In the genomic region with DNA sequence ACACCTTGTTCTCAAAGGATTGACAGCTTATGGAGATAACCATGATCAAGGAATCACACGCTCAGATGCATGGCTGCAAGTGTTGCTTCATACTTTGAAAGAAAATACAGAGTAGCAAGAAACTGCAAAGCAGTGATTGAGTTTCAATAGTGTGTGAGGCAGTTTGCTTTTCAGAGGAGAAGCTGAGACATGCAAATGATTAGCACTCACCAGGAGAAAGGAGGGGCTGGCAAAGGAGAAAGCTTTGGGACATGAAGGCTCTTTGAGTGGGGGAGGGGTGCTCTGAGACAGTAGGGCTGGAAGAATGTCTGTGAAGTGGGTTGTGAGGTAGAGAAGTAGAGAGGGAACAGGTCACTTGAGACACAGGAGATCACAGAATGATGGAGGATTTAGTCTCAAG, we compare ENCODE assay signal across 9 mouse cellular contexts.
DNase-seq lines count a peak whose midpoint lies in the region; ATAC-seq and TF ChIP-seq lines count a peak whose summit lies in the region.
"Had no signal": no experiment of that assay in that cellular context is flagged by ENCODE, and none has a peak within 500 bp of the region (broad histone marks: within the 10 kb centered on the region; RNA-seq: fewer than 3 reads in every experiment).

No protein-coding gene starts in this region.

- H3K4me1 ChIP-seq in lung, embryonic 14.5 days (ENCODE audit: insufficient read depth), result peaks cover 19% of the 10 kb centered on the region
- peaks cover 13% of the 10 kb centered on the region for H3K4me1 ChIP-seq in heart, adult 2 months (ENCODE audit: control insufficient read depth, insufficient read depth, low read length)

- no peaks in the 10 kb centered on the region for H3K79me2 ChIP-seq in heart, adult 2 months (replicated peaks; ENCODE audit: control insufficient read depth, insufficient read depth, low read length)

- no peaks in the 10 kb centered on the region for H3K27me3 ChIP-seq in lung, embryonic 14.5 days (ENCODE audit: insufficient read depth, low read length)
- H3K27me3 ChIP-seq in heart, adult 2 months (ENCODE audit: control insufficient read depth, insufficient read depth, low read length), result no peaks in the 10 kb centered on the region
- H3K27me3 ChIP-seq: Patski had no signal

- H3K4me2 ChIP-seq in lung, embryonic 14.5 days, result no peak overlapping the region

- TF ChIP-seq EP300 in heart, adult 2 months (IDR thresholded peaks at IDR 0.05; ENCODE audit: insufficient read depth, low read depth, low read length), result no peak

- peak overlapping the region; percentile 73; the same call in 1 of the 2 replicates for H3K27ac ChIP-seq in lung, embryonic 14.5 days (ENCODE audit: low read depth)
- peak overlapping the region; percentile 64 for H3K27ac ChIP-seq in heart, adult 2 months

- H3K9ac ChIP-seq in lung, embryonic 14.5 days, result no peak overlapping the region
- H3K9ac ChIP-seq in heart, adult 2 months (ENCODE audit: low read depth, low read length), result no peak overlapping the region

- no peaks in the 10 kb centered on the region for H3K36me3 ChIP-seq in lung, embryonic 14.5 days (ENCODE audit: insufficient read depth)
- H3K36me3 ChIP-seq in heart, adult 2 months (ENCODE audit: control insufficient read depth, insufficient read depth, low read length), result no peaks in the 10 kb centered on the region; the same call in 1 of the 2 replicates

- ATAC-seq in lung, embryonic 14.5 days (ENCODE audit: insufficient read depth), result peak; percentile 45

- TF ChIP-seq POLR2A in heart, adult 2 months (IDR thresholded peaks at IDR 0.05; ENCODE audit: insufficient read depth, low read depth, low read length), result no peak

- H3K4me3 ChIP-seq in lung, embryonic 14.5 days (ENCODE audit: low read depth, low read length), result no peak overlapping the region
- no peak overlapping the region for H3K4me3 ChIP-seq in heart, adult 2 months

- no peaks in the 10 kb centered on the region for H3K9me3 ChIP-seq in lung, embryonic 14.5 days (ENCODE audit: low read depth, low read length)

- DNase-seq in lung, embryonic 14.5 days, result peak; percentile 59
- no peak for DNase-seq in lung, postnatal 25 days (ENCODE audit: low spot score)
- peak; percentile 71 for DNase-seq in embryo, embryonic 10.5 days (ENCODE audit: low spot score)
- DNase-seq in heart, adult 2 months, result peak; percentile 4 to 26
- DNase-seq in lung, postnatal 4 days, result peak; percentile 10 to 22
- DNase-seq in frontal cortex, postnatal 10 days (ENCODE audit: low spot score in 2 of 2), result no peak
- no peak for DNase-seq in frontal cortex, postnatal 14 days (ENCODE audit: low spot score in 2 of 2)
- no peak for DNase-seq in right cerebral cortex, adult 2 months (ENCODE audit: low spot score in 2 of 2)

- 21% methylated on average over 1 of the region's 1 CpGs for WGBS in lung, embryonic 14.5 days
- 55% methylated on average over 1 of the region's 1 CpGs for WGBS in heart, adult 2 months

- intact Hi-C loops in heart, adult 2 months (cut with DNase I), result loop anchor here (5.0 to 10.0 kb wide), 2 partner anchors 69 to 216 kb away; no protein-coding TSS in a partner anchor

- TF ChIP-seq CTCF in lung, embryonic 14.5 days (IDR thresholded peaks at IDR 0.05; ENCODE audit: low read depth), result no peak
- no peak for TF ChIP-seq CTCF in heart, adult 2 months (IDR thresholded peaks at IDR 0.05)

Comparison
In these comparisons a context has a peak if more than half of its experiments do, and no peak if none do; other contexts are left out.
1. DNase-seq: peak in lung, embryonic 14.5 days (single experiment), embryo, embryonic 10.5 days (single experiment), heart, adult 2 months (2 of 2) and lung, postnatal 4 days (2 of 2); none in lung, postnatal 25 days (single experiment), frontal cortex, postnatal 10 days (0 of 2), frontal cortex, postnatal 14 days (0 of 2) and right cerebral cortex, adult 2 months (0 of 2).